Mouse (Mus musculus): ENCODE measurements around the gene Mmp17.

- TF ChIP-seq CTCF (IDR thresholded peaks at IDR 0.05; ENCODE audit: insufficient read depth, low read depth, low read length) (no peak), POLR2A (IDR thresholded peaks at IDR 0.05; ENCODE audit: insufficient read depth, low read depth, low read length) (no peak)
Measured at GRCm38 (mm10) chr5:129535021-129535420, 48.9 kb upstream of the Mmp17 start.
